Mouse (Mus musculus) G1E (cell line): ENCODE results near the gene Fbxl14.

Experiments used
- CTCF ChIP-seq: IDR thresholded peaks from 2 replicates; pipeline ENCODE4 v1.5.1; 2012; ENCODE audit warnings: low read depth, low read length, inconsistent platforms, mixed read lengths
- GATA1 ChIP-seq: IDR thresholded peaks from 2 replicates; pipeline ENCODE4 v1.6.1; 2012; ENCODE audit warnings: borderline replicate concordance, low read length, inconsistent platforms, mixed read lengths
- GATA2 ChIP-seq: IDR thresholded peaks from 2 replicates; pipeline ENCODE4 v1.6.1; 2012; ENCODE audit warnings: low read depth, low read length, inconsistent platforms, borderline replicate concordance
- POLR2AphosphoS5 ChIP-seq: IDR thresholded peaks from 2 replicates; pipeline ENCODE4 v1.6.1; 2012; ENCODE audit warnings: low read depth, low read length, inconsistent platforms; ENCODE audit not compliant: insufficient replicate concordance
- TAL1 ChIP-seq: conservative IDR thresholded peaks from 2 replicates; pipeline ENCODE4 v1.6.1; 2012; ENCODE audit warnings: low read depth, low read length, inconsistent platforms, mixed read lengths

- TF ChIP-seq CTCF (no peak), TAL1 (no peak), POLR2AphosphoS5 (no peak), GATA2 (no peak), GATA1 (no peak)
These were observed 6.8 kb upstream of the Fbxl14 start for GRCm38 (mm10) chr6:119472705-119473104.
